Mouse (Mus musculus) large intestine, adult 2 months (tissue): ENCODE measurements around the gene Gm29666. TPM values are rescaled to one million over a fixed set of nuclear protein-coding genes. Genes with fewer than 3 reads are reported as not detected.
"Not testable (repeated sequence)": the region's sequence is repeated elsewhere in the genome, so short reads cannot be mapped to it uniquely, and the experiment has no call there.

Source experiments
- DNase-seq: peaks from one replicate; pipeline ENCODE4 v3.0.0-alpha.2; 2012; ENCODE audit warnings: low read depth, low spot score
- WGBS: fragments of 180-500 bp; shearing (Covaris S2); methylation state at CpG from one replicate; pipeline ENCODE4 v1.1.7; 2018; 5-methylcytosine and 5-hydroxymethylcytosine counted together
- polyA plus RNA-seq: library from polyadenylated mRNA; depleted of rRNA; stranded (reverse); fragments of >200 nt; gene quantifications from 2 replicates; pipeline ENCODE4 v1.2.3, GENCODE M21; 2012; rRNA removed

The Gm29666 gene
- polyA plus RNA-seq, 1 experiment: 0.16 TPM

DNA sequence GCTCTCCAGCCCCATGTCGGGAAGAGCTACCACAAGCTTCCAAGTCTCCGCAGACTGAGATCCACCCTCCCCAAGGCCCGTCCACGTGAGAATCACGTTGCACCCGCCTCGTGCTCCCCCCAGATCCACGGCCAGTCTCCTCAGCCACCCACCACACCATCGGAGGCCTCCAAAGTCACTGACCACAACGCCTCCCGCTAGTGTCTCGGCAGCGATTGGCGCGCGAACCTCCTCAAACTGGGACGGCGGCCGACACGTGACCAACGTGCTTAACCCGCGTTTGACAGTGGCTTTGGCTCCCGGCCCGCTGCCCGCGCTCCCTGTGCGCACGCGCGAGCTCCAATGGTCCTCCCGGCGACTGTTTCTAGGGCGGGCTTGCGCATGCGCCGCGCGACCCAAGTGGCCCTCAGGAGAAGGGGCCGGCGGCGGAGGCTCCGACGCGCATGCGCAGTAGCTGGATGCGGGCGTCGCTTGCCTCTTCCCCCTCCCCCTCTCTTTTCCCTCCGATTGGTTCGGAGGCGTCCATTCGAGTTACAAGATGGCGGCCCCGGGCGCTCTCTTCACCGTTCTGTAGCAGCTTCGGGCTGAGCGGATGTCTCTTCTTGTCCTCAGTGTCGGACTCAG, 3.2 kb upstream of the Gm29666 start, which contains the start of gene Nup50:
Nup50 (plus strand) TSS at position 528 of the 624 bp plus-strand sequence.
- WGBS: under 1% methylated on average over 60 of the region's 60 CpGs

DNA sequence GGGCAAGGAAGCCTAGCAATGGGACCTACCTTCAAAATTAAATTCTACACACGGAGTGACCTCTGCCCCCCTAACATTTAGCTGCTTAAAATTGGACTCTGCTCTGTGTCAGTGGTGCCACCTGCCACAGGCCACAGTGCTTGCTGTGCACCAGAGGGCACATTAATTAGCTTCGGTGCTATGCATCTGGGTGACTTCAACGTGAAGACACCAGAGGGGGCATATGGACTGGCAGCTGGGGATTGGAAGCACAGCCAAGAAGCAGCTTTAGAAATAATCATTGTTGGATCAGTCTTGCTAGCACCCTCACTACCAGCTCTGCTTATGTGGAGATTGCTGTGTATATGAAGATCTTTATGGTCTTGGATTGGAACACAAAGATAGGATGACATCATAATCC, 6.6 kb downstream of the Gm29666 start:
- no peak for DNase-seq
- WGBS: 83% methylated on average over 3 of the region's 3 CpGs

More for the DNA sequence above, 3.2 kb upstream of the Gm29666 start, which contains the start of gene Nup50:
- DNase-seq: peak; percentile 93

GRCm38 (mm10) chr15:84903843-84904385, 15.9 kb downstream of the Gm29666 start:
- DNase-seq: no peak
- WGBS: 72% methylated on average over 7 of the region's 7 CpGs

GRCm38 (mm10) chr15:84898077-84898476, 21.8 kb downstream of the Gm29666 start:
- WGBS: 6% methylated on average over 7 of the region's 7 CpGs
- no peak for DNase-seq

- WGBS: 77% methylated on average over 1 of the region's 1 CpGs
- DNase-seq: no peak
These were observed 23.2 kb downstream of the Gm29666 start for GRCm38 (mm10) chr15:84896664-84897063.

- not testable (repeated sequence) for DNase-seq
- 36% methylated on average over 10 of the region's 10 CpGs for WGBS
These were observed 23.6 kb downstream of the Gm29666 start for GRCm38 (mm10) chr15:84896216-84896615.

- WGBS: under 1% methylated on average over 3 of the region's 3 CpGs
- DNase-seq: peak; percentile 64
These were observed 28.2 kb downstream of the Gm29666 start for GRCm38 (mm10) chr15:84891658-84892057.

- WGBS: 48% methylated on average over 3 of the region's 3 CpGs
- DNase-seq: no peak
These were observed 28.6 kb downstream of the Gm29666 start for GRCm38 (mm10) chr15:84891246-84891645.

DNA sequence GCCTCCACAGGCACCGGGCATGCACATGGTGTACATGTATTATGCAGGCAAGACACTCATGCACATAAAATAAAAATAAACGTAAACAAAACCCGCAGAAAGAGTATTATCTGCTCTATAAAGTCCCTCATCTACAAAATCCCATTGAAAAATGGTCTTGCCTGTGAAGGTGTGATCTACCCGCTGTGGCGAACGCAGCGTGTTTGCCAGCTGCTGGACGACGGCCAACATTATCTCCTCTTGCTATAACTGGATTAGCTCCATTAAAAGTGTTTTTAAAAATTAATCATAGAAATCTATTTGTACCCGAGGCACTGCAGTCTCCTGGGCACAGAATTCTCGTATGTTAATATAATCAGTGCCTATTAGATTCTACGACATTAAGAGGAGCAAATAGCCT, 31.8 kb downstream of the Gm29666 start:
- no peak for DNase-seq
- 57% methylated on average over 12 of the region's 12 CpGs for WGBS

GRCm38 (mm10) chr15:84877029-84877815, 42.6 kb downstream of the Gm29666 start:
- no peak for DNase-seq
- WGBS: 83% methylated on average over 12 of the region's 12 CpGs

- WGBS: 39% methylated on average over 4 of the region's 4 CpGs
- no peak for DNase-seq
These were observed 46.0 kb downstream of the Gm29666 start for GRCm38 (mm10) chr15:84873867-84874266.

- 79% methylated on average over 11 of the region's 11 CpGs for WGBS
- no peak for DNase-seq
These were observed 46.8 kb downstream of the Gm29666 start for GRCm38 (mm10) chr15:84873079-84873478.

DNA sequence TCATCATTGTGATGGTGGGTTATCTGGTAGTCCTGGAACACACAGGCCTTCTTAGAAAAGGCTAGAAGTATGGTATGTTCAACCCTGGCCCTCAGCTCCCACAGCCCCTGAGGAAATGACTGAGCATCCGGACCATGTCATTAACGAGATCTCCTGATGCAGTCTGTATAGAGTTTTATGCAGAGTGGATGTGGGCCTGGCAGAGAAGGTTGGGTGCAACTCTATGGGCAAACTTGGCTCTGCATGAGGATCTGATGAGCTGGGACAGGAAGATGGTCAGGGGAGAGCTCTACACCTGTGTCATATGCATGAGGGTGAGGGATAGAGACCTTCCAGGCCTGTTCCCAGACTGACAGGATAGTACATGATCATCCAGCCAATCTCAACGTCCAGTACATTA, 48.0 kb downstream of the Gm29666 start:
- no peak for DNase-seq
- 84% methylated on average over 3 of the region's 3 CpGs for WGBS

DNA sequence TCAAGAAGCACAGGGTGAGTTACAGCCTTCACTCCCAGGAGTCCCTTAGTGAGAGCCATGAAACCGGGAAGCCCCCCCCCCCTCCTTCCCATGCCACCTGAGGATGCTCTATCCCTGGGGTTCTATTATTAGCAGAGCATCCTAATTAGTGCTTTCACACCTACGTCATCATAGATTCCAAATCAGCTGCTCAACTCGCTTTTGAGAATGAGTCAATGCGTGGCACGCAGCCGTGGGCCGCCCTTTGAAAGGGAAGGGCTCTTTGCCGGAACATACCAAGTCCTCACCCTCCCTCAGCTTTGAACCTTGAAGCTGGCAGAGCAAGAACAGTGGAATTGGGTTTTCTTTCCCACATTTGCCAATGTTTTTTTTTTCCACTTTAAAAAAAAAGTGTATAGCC, 57.9 kb downstream of the Gm29666 start:
- no peak for DNase-seq
- 92% methylated on average over 8 of the region's 8 CpGs for WGBS

Other genes with a start within 250 kb of the Gm29666 start
- 5.6 and 9.3 TPM in 2 replicates for gene Arhgap8, start 200.0 kb downstream of the Gm29666 start, polyA plus RNA-seq
- 4.4 and 8.8 TPM in 2 replicates for gene Phf21b, start 64.0 kb downstream of the Gm29666 start, polyA plus RNA-seq
- 11.1 and 12.0 TPM in 2 replicates for gene Nup50, start 3.4 kb upstream of the Gm29666 start, polyA plus RNA-seq
- 11.0 and 11.1 TPM in 2 replicates for gene 5031439G07Rik, start 68.5 kb upstream of the Gm29666 start, polyA plus RNA-seq
- gene Upk3a, start 97.1 kb upstream of the Gm29666 start, polyA plus RNA-seq: 1.3 and 2.1 TPM in 2 replicates
- 16.8 and 30.6 TPM in 2 replicates for gene Fam118a, start 108.9 kb upstream of the Gm29666 start, polyA plus RNA-seq
- 0.52 TPM in 1 of 2 replicates, not detected in the other for gene Smc1b, start 211.9 kb upstream of the Gm29666 start, polyA plus RNA-seq
- gene Ribc2, start 212.0 kb upstream of the Gm29666 start, polyA plus RNA-seq: not detected in 2 replicates